Mouse (Mus musculus) limb, embryonic 11.5 days (tissue): ENCODE results near the gene Tcp1. TPM values are rescaled to one million over a fixed set of nuclear protein-coding genes. Genes with fewer than 3 reads are reported as not detected.
A peak's percentile ranks its signal among the peaks of the same experiment; 100 is the strongest.

Experiments
- ATAC-seq: fragments of 200-750 bp; cut with Nextera tagmentation; 2 replicates; pipeline ENCODE4 v1.8.0; 2017; ENCODE audit warnings: low read depth; ENCODE audit not compliant: insufficient number of reproducible peaks, low FRiP score, low TSS enrichment
- DNase-seq: peaks from one replicate; pipeline ENCODE4 v3.0.0-alpha.2; 2015; ENCODE audit warnings: low spot score
- H3K27ac ChIP-seq: fragments of 300-500 bp; sonication (generic); replicated peaks from 2 replicates; pipeline ENCODE4 v1.5.1; 2014; ENCODE audit warnings: low read depth, mild to moderate bottlenecking, low read length
- H3K27me3 ChIP-seq: fragments of 300-500 bp; sonication (generic); 2 replicates; pipeline ENCODE4 v1.6.1; 2014; ENCODE audit warnings: mild to moderate bottlenecking, low read length, mixed read lengths; ENCODE audit not compliant: control insufficient read depth, insufficient read depth
- H3K36me3 ChIP-seq: fragments of 300-500 bp; sonication (generic); 2 replicates; pipeline ENCODE4 v1.6.1; 2014; ENCODE audit warnings: mild to moderate bottlenecking, low read length, moderate library complexity, mixed read lengths; ENCODE audit not compliant: control insufficient read depth, insufficient read depth
- H3K4me1 ChIP-seq: fragments of 300-500 bp; sonication (generic); 2 replicates; pipeline ENCODE4 v1.6.1; 2014; ENCODE audit warnings: low read length, mixed read lengths; ENCODE audit not compliant: control insufficient read depth, insufficient read depth
- H3K4me2 ChIP-seq: fragments of 300-500 bp; sonication (generic); 2 replicates; pipeline ENCODE4 v1.6.1; 2014; ENCODE audit warnings: low read depth, mild to moderate bottlenecking, moderate library complexity; ENCODE audit not compliant: severe bottlenecking
- H3K4me3 ChIP-seq: fragments of 300-500 bp; sonication (generic); 2 replicates; pipeline ENCODE4 v1.5.1; 2014; ENCODE audit warnings: low read depth, low read length
- H3K9ac ChIP-seq: fragments of 300-500 bp; sonication (generic); 2 replicates; pipeline ENCODE4 v1.6.1; 2014; ENCODE audit warnings: mild to moderate bottlenecking, low read length
- H3K9me3 ChIP-seq: fragments of 300-500 bp; sonication (generic); 2 replicates; pipeline ENCODE4 v1.6.1; 2016; ENCODE audit warnings: low read length; ENCODE audit not compliant: control insufficient read depth
- WGBS: fragments of 180-500 bp; shearing (Covaris S2); extraction: QIAGEN DNeasy Blood & Tissue Kit; methylation state at CpG from one replicate; pipeline ENCODE4 v1.1.7; 2014; 5-methylcytosine and 5-hydroxymethylcytosine counted together
- polyA plus RNA-seq: library from polyadenylated mRNA; unstranded; fragments of >200 nt; fragmentation: Nextera tagmentation; extraction: Ambion mirVana; gene quantifications from 2 replicates; pipeline ENCODE4 v1.2.1, GENCODE M21; 2014

Tcp1 gene
- polyA plus RNA-seq, 1 experiment from 2014 or later: 600 TPM

GRCm38 (mm10) chr17:12904349-12904748 lies 11.2 kb upstream of the Tcp1 start:
- WGBS: 70% methylated on average over 1 of the region's 1 CpGs
- no peaks in the 10 kb centered on the region for H3K27me3 ChIP-seq
- DNase-seq: no peak
- H3K4me2 ChIP-seq: no peak overlapping the region
- H3K4me3 ChIP-seq: no peak overlapping the region
- H3K36me3 ChIP-seq: peaks cover 6% of the 10 kb centered on the region; the same call in 1 of the 2 replicates
- no peaks in the 10 kb centered on the region for H3K4me1 ChIP-seq
- no peak overlapping the region for H3K27ac ChIP-seq
- H3K9me3 ChIP-seq: no peaks in the 10 kb centered on the region
- ATAC-seq: no peak
- no peak overlapping the region for H3K9ac ChIP-seq

- Histone ChIP-seq H3K27ac (no peak overlapping the region), H3K36me3 (peaks cover 9% of the 10 kb centered on the region; the same call in 1 of the 2 replicates)
- WGBS: 80% methylated on average over 4 of the region's 4 CpGs
Measured at GRCm38 (mm10) chr17:12905810-12906209, 9.7 kb upstream of the Tcp1 start.

GRCm38 (mm10) chr17:12906436-12906835 lies 9.1 kb upstream of the Tcp1 start:
- 96% methylated on average over 9 of the region's 9 CpGs for WGBS
- ATAC-seq: no peak
- H3K36me3 ChIP-seq: peaks cover 10% of the 10 kb centered on the region; the same call in 1 of the 2 replicates
- H3K9me3 ChIP-seq: no peaks in the 10 kb centered on the region
- no peak overlapping the region for H3K9ac ChIP-seq
- DNase-seq: no peak
- no peaks in the 10 kb centered on the region for H3K27me3 ChIP-seq
- H3K27ac ChIP-seq: no peak overlapping the region
- H3K4me3 ChIP-seq: no peak overlapping the region
- H3K4me2 ChIP-seq: no peak overlapping the region
- no peaks in the 10 kb centered on the region for H3K4me1 ChIP-seq

More at GRCm38 (mm10) chr17:12905810-12906209, 9.7 kb upstream of the Tcp1 start:
- Histone ChIP-seq H3K4me3 (no peak overlapping the region), H3K4me2 (no peak overlapping the region), H3K9me3 (no peaks in the 10 kb centered on the region), H3K4me1 (no peaks in the 10 kb centered on the region), H3K27me3 (no peaks in the 10 kb centered on the region), H3K9ac (no peak overlapping the region)
- DNase-seq (no peak), ATAC-seq (no peak)

GRCm38 (mm10) chr17:12909361-12910280 lies 5.9 kb upstream of the Tcp1 start, which contains the start of gene Pnldc1:
Gene Pnldc1, minus strand, starts transcription at chr17:12910230.
- Histone ChIP-seq H3K4me1 (no peaks in the 10 kb centered on the region), H3K27ac (no peak within 1 kb of the TSS), H3K9ac (no peak within 1 kb of the TSS), H3K36me3 (peaks cover 20% of the 10 kb centered on the region), H3K9me3 (no peaks in the 10 kb centered on the region), H3K4me2 (no peak within 1 kb of the TSS), H3K27me3 (no peaks in the 10 kb centered on the region), H3K4me3 (no peak within 1 kb of the TSS)
- 80% methylated on average over 35 of the region's 35 CpGs for WGBS
- ATAC-seq: no peak
- no peak for DNase-seq

- Histone ChIP-seq H3K9me3 (no peaks in the 10 kb centered on the region), H3K27me3 (no peaks in the 10 kb centered on the region), H3K27ac (no peak overlapping the region), H3K9ac (no peak overlapping the region), H3K4me1 (no peaks in the 10 kb centered on the region), H3K4me2 (no peak overlapping the region), H3K36me3 (peaks cover 18% of the 10 kb centered on the region), H3K4me3 (no peak overlapping the region)
- WGBS: 89% methylated on average over 8 of the region's 8 CpGs
- ATAC-seq (no peak), DNase-seq (no peak)
Measured at GRCm38 (mm10) chr17:12910391-12910790, 5.1 kb upstream of the Tcp1 start.

GRCm38 (mm10) chr17:12915881-12916583 lies 531 bp downstream of the Tcp1 start, which contains the start of gene Mrpl18:
Gene Mrpl18, minus strand, starts transcription at chr17:12916345.
- peak within 1 kb of the TSS; percentile 84 for H3K4me2 ChIP-seq
- H3K9ac ChIP-seq: peak within 1 kb of the TSS; percentile 85
- H3K9me3 ChIP-seq: no peaks in the 10 kb centered on the region
- H3K27me3 ChIP-seq: no peaks in the 10 kb centered on the region
- H3K27ac ChIP-seq: peak within 1 kb of the TSS; percentile 72
- H3K4me3 ChIP-seq: peak within 1 kb of the TSS; percentile 81
- H3K4me1 ChIP-seq: no peaks in the 10 kb centered on the region
- peak; percentile 99 for DNase-seq
- peaks cover 29% of the 10 kb centered on the region for H3K36me3 ChIP-seq
- peak; percentile 99 for ATAC-seq
- under 1% methylated on average over 56 of the region's 56 CpGs for WGBS

GRCm38 (mm10) chr17:12916588-12917380 lies 1.3 kb downstream of the Tcp1 start:
- DNase-seq: no peak
- H3K4me1 ChIP-seq: no peaks in the 10 kb centered on the region
- WGBS: under 1% methylated on average over 40 of the region's 40 CpGs
- H3K4me3 ChIP-seq: peak overlapping the region; percentile 81
- peak; percentile 74 for ATAC-seq
- H3K9me3 ChIP-seq: no peaks in the 10 kb centered on the region
- peaks cover 31% of the 10 kb centered on the region for H3K36me3 ChIP-seq
- peak overlapping the region; percentile 72 for H3K27ac ChIP-seq
- H3K27me3 ChIP-seq: no peaks in the 10 kb centered on the region
- H3K4me2 ChIP-seq: peak overlapping the region; percentile 69
- H3K9ac ChIP-seq: peak overlapping the region; percentile 85

GRCm38 (mm10) chr17:12921073-12921472 lies 5.6 kb downstream of the Tcp1 start:
- Histone ChIP-seq H3K27me3 (no peaks in the 10 kb centered on the region), H3K27ac (no peak overlapping the region), H3K36me3 (peaks cover 40% of the 10 kb centered on the region), H3K4me2 (no peak overlapping the region), H3K9me3 (no peaks in the 10 kb centered on the region), H3K9ac (no peak overlapping the region), H3K4me1 (no peaks in the 10 kb centered on the region), H3K4me3 (no peak overlapping the region)
- DNase-seq (no peak), ATAC-seq (no peak)
- WGBS: 98% methylated on average over 1 of the region's 1 CpGs
